Mouse (Mus musculus): Measurements from ENCODE around the gene Cnnm4.

DNA sequence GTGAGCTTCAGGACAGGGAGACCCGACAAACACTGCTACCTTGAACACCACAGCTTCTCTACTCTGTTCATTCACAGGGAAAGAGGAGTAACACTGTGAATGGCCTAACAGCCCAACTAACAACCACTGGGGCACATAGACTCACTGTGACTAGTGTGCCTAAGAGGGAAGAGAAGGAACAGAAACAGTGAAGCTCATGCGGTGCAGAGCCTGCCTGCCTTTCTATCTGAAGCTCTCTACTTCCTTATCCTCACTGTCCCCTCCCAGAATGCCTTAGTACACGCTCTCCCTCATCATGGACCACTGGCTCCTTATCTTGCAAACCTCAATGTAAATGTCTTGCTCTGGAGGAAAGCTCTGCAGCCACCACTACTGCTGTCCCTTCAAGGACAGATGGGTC is 34.2 kb upstream of the Cnnm4 start:
- no peak for TF ChIP-seq CTCF (IDR thresholded peaks at IDR 0.05; ENCODE audit: low read depth)
- no peak for TF ChIP-seq EP300 (IDR thresholded peaks at IDR 0.05; ENCODE audit: low read depth)
